Mouse (Mus musculus) thymus, adult 2 months (tissue): ENCODE data around the gene Cryl1. TPM values are rescaled to one million over a fixed set of nuclear protein-coding genes. Genes with fewer than 3 reads are reported as not detected.

Experiments
- DNase-seq: peaks from one replicate; pipeline ENCODE4 v3.0.0; 2021
- H3K27ac ChIP-seq: fragments of 200-500 bp; 2 replicates; pipeline ENCODE4 v1.5.1; 2012; ENCODE audit warnings: low read length, control low read depth; ENCODE audit not compliant: control insufficient read depth, insufficient read depth
- H3K27me3 ChIP-seq: fragments of 200-500 bp; 2 replicates; pipeline ENCODE4 v1.6.1; 2012; ENCODE audit warnings: mild to moderate bottlenecking, low read length, moderate library complexity, mixed read lengths; ENCODE audit not compliant: control insufficient read depth, insufficient read depth
- H3K36me3 ChIP-seq: fragments of 200-500 bp; 2 replicates; pipeline ENCODE4 v1.6.1; 2012; ENCODE audit warnings: mild to moderate bottlenecking, low read length, moderate library complexity; ENCODE audit not compliant: control insufficient read depth, insufficient read depth
- H3K4me1 ChIP-seq: fragments of 200-500 bp; replicated peaks from 2 replicates; pipeline ENCODE4 v1.6.1; 2012; ENCODE audit warnings: low read length; ENCODE audit not compliant: control insufficient read depth, insufficient read depth
- H3K4me3 ChIP-seq: fragments of 200-500 bp; 2 replicates; pipeline ENCODE4 v1.5.1; 2012; ENCODE audit warnings: mild to moderate bottlenecking, low read length, control low read depth, moderate library complexity; ENCODE audit not compliant: control insufficient read depth, insufficient read depth
- CTCF ChIP-seq: fragments of 200-500 bp; IDR thresholded peaks from 2 replicates; pipeline ENCODE4 v1.5.1; 2012; ENCODE audit warnings: mild to moderate bottlenecking, control low read depth, low read length, moderate library complexity, borderline replicate concordance; ENCODE audit not compliant: control insufficient read depth, poor library complexity, insufficient read depth; ENCODE audit errors: extremely low read depth
- POLR2A ChIP-seq: fragments of 200-500 bp; IDR thresholded peaks from 2 replicates; pipeline ENCODE4 v1.6.1; 2012; ENCODE audit warnings: mild to moderate bottlenecking, low read length, control low read depth, moderate library complexity; ENCODE audit not compliant: control insufficient read depth, poor library complexity, insufficient read depth; ENCODE audit errors: extremely low read depth
- WGBS: fragments of 180-500 bp; shearing (Covaris S2); methylation state at CpG from one replicate; pipeline ENCODE4 v1.1.7; 2018; 5-methylcytosine and 5-hydroxymethylcytosine counted together
- polyA plus RNA-seq: library from polyadenylated mRNA; depleted of rRNA; stranded (reverse); fragments of >200 nt; gene quantifications from 2 replicates; pipeline ENCODE4 v1.2.3, GENCODE M21; 2012

Gene Cryl1
- polyA plus RNA-seq, 1 experiment, result 40.1 TPM

- DNase-seq, result no peak
- H3K4me1 ChIP-seq, result no peaks in the 10 kb centered on the region
- H3K4me3 ChIP-seq, result no peak overlapping the region
- H3K36me3 ChIP-seq, result no peaks in the 10 kb centered on the region
- WGBS, result 32% methylated on average over 6 of the region's 6 CpGs
- TF ChIP-seq CTCF (no peak), POLR2A (no peak)
- H3K27ac ChIP-seq, result no peak overlapping the region
- no peaks in the 10 kb centered on the region for H3K27me3 ChIP-seq
These were observed 10.8 kb upstream of the Cryl1 start for GRCm38 (mm10) chr14:57409106-57409505.

- no peak for TF ChIP-seq CTCF
- no peak for TF ChIP-seq POLR2A
- no peaks in the 10 kb centered on the region for H3K4me1 ChIP-seq
- H3K36me3 ChIP-seq, result no peaks in the 10 kb centered on the region
- H3K27ac ChIP-seq, result no peak overlapping the region
- no peak for DNase-seq
- no peak overlapping the region for H3K4me3 ChIP-seq
- WGBS, result 87% methylated on average over 8 of the region's 8 CpGs
- no peaks in the 10 kb centered on the region for H3K27me3 ChIP-seq
These were observed 9.8 kb upstream of the Cryl1 start for GRCm38 (mm10) chr14:57408100-57408499.

GRCm38 (mm10) chr14:57407039-57407987 is 9.0 kb upstream of the Cryl1 start:
- DNase-seq, result peak; percentile 50
- Histone ChIP-seq H3K4me1 (no peaks in the 10 kb centered on the region), H3K27ac (no peak overlapping the region), H3K4me3 (no peak overlapping the region), H3K36me3 (no peaks in the 10 kb centered on the region), H3K27me3 (no peaks in the 10 kb centered on the region)
- TF ChIP-seq CTCF (no peak), POLR2A (no peak)
- 32% methylated on average over 12 of the region's 12 CpGs for WGBS

GRCm38 (mm10) chr14:57402815-57403214 is 4.5 kb upstream of the Cryl1 start:
- TF ChIP-seq CTCF (no peak), POLR2A (no peak)
- DNase-seq, result no peak
- no peaks in the 10 kb centered on the region for H3K36me3 ChIP-seq
- 0 out of 2 replicates have a peak, but pooled peaks cover 6% of the 10 kb centered on the region for H3K4me1 ChIP-seq
- no peak overlapping the region for H3K27ac ChIP-seq
- H3K27me3 ChIP-seq, result no peaks in the 10 kb centered on the region
- H3K4me3 ChIP-seq, result no peak overlapping the region

- DNase-seq, result peak; percentile 27
- no peaks in the 10 kb centered on the region for H3K27me3 ChIP-seq
- WGBS, result 2% methylated on average over 13 of the region's 13 CpGs
- TF ChIP-seq POLR2A (no peak), CTCF (no peak)
- peak overlapping the region; percentile 36 for H3K4me3 ChIP-seq
- H3K36me3 ChIP-seq, result no peaks in the 10 kb centered on the region
- H3K27ac ChIP-seq, result no peak overlapping the region; the same call in 1 of the 2 replicates
- 0 out of 2 replicates have a peak, but pooled peaks cover 6% of the 10 kb centered on the region for H3K4me1 ChIP-seq
These were observed 591 bp upstream of the Cryl1 start for GRCm38 (mm10) chr14:57398813-57399427.

- TF ChIP-seq POLR2A (no peak), CTCF (no peak)
- no peak overlapping the region for H3K4me3 ChIP-seq
- no peak overlapping the region for H3K27ac ChIP-seq
- DNase-seq, result no peak
- 88% methylated on average over 5 of the region's 5 CpGs for WGBS
- no peaks in the 10 kb centered on the region for H3K27me3 ChIP-seq
- 0 out of 2 replicates have a peak, but pooled peaks cover 6% of the 10 kb centered on the region for H3K4me1 ChIP-seq
- no peaks in the 10 kb centered on the region for H3K36me3 ChIP-seq
These were observed 1.1 kb downstream of the Cryl1 start for GRCm38 (mm10) chr14:57397221-57397620.
